Mouse (Mus musculus): ENCODE measurements around the gene Mas1. TPM values are rescaled to one million over a fixed set of nuclear protein-coding genes. Genes with fewer than 3 reads are reported as not detected.

The Mas1 gene
- total and polyA plus RNA-seq, 2 experiments from 2014 or later = 1.5 to 2.4 TPM

DNA sequence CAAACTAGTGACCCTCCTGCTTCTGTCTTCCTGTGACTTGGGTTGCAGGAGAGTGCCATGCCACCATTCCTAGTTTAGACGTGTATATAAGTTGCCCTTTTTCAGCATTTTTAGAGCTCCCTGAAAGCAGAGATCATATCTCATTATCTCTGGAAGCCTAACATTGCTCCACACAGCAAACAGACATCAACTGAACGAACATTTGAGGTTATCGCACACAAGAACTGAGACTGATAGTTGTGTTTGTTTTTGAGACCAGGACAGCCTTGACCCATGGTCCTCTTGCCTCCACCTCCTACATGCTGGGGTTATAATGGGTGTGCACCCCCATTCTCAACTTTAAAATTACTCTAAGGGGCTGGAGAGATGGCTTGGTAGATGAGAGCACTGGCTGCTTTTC lies 71.3 kb downstream of the Mas1 start:
- H3K36me3 ChIP-seq (ENCODE audit: insufficient read depth) = no peaks in the 10 kb centered on the region
- TF ChIP-seq CTCF (IDR thresholded peaks at IDR 0.05; ENCODE audit: low read depth) = no peak
- DNase-seq = no peak
- H3K4me1 ChIP-seq (ENCODE audit: insufficient read depth) = no peaks in the 10 kb centered on the region
- H3K9me3 ChIP-seq (ENCODE audit: low read length) = no peaks in the 10 kb centered on the region
- no peaks in the 10 kb centered on the region for H3K27me3 ChIP-seq (ENCODE audit: insufficient read depth, low read length)
- H3K4me2 ChIP-seq (ENCODE audit: low read depth) = no peak overlapping the region
- ATAC-seq = no peak
- H3K9ac ChIP-seq = no peak overlapping the region
- no peak overlapping the region for H3K27ac ChIP-seq (ENCODE audit: low read depth, low read length)
- 88% methylated on average over 3 of the region's 3 CpGs for WGBS
- H3K4me3 ChIP-seq (ENCODE audit: low read depth, low read length) = no peak overlapping the region

- Histone ChIP-seq H3K4me2 (ENCODE audit: low read depth) (no peak overlapping the region), H3K4me1 (ENCODE audit: insufficient read depth) (0 out of 2 replicates have a peak, but pooled peaks cover 7% of the 10 kb centered on the region), H3K36me3 (ENCODE audit: insufficient read depth) (no peaks in the 10 kb centered on the region), H3K27ac (ENCODE audit: low read depth, low read length) (peak overlapping the region; percentile 21; the same call in 1 of the 2 replicates), H3K9me3 (ENCODE audit: low read length) (no peaks in the 10 kb centered on the region), H3K4me3 (ENCODE audit: low read depth, low read length) (no peak overlapping the region), H3K9ac (no peak overlapping the region), H3K27me3 (ENCODE audit: insufficient read depth, low read length) (no peaks in the 10 kb centered on the region)
- TF ChIP-seq CTCF (IDR thresholded peaks at IDR 0.05; ENCODE audit: low read depth) = no peak
- peak; percentile 36 for DNase-seq
- ATAC-seq = peak; percentile 42; the same call in 1 of the 2 replicates
- 57% methylated on average over 8 of the region's 8 CpGs for WGBS
Measured at GRCm38 (mm10) chr17:12793660-12794406, 74.1 kb downstream of the Mas1 start.

- Histone ChIP-seq H3K9ac (no peak overlapping the region), H3K9me3 (ENCODE audit: low read length) (no peaks in the 10 kb centered on the region), H3K4me1 (ENCODE audit: insufficient read depth) (0 out of 2 replicates have a peak, but pooled peaks cover 7% of the 10 kb centered on the region), H3K27ac (ENCODE audit: low read depth, low read length) (no peak overlapping the region), H3K4me2 (ENCODE audit: low read depth) (no peak overlapping the region), H3K27me3 (ENCODE audit: insufficient read depth, low read length) (no peaks in the 10 kb centered on the region), H3K36me3 (ENCODE audit: insufficient read depth) (no peaks in the 10 kb centered on the region), H3K4me3 (ENCODE audit: low read depth, low read length) (no peak overlapping the region)
- WGBS = 74% methylated on average over 11 of the region's 11 CpGs
- DNase-seq (no peak), ATAC-seq (no peak)
- no peak for TF ChIP-seq CTCF (IDR thresholded peaks at IDR 0.05; ENCODE audit: low read depth)
Measured at GRCm38 (mm10) chr17:12792422-12793206, 75.3 kb downstream of the Mas1 start.

DNA sequence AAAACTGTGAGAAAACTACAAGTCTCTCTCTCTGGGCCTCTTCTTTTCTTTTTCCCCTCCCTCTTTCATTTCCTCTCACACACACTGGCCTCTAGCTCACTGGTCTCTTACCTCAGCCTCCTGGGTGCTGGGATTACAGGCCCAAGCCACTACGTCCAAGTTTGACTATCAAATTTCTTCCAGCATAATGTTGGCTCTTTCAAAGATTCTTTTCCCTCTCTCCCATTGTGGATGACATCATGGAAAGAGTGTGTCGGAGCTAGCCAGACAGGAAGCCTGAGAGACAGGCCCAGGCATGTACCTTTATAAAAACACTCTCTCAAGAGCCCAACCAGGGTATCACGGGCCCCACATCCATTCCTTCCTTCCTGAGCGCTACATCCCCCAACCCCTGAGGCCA lies 76.5 kb downstream of the Mas1 start:
- H3K27ac ChIP-seq (ENCODE audit: low read depth, low read length) = no peak overlapping the region
- H3K36me3 ChIP-seq (ENCODE audit: insufficient read depth) = no peaks in the 10 kb centered on the region
- no peak overlapping the region for H3K4me3 ChIP-seq (ENCODE audit: low read depth, low read length)
- ATAC-seq (no peak), DNase-seq (no peak)
- no peak overlapping the region for H3K9ac ChIP-seq
- whole genome bisulfite sequencing = 48% methylated on average over 4 of the region's 4 CpGs
- 0 out of 2 replicates have a peak, but pooled peaks cover 7% of the 10 kb centered on the region for H3K4me1 ChIP-seq (ENCODE audit: insufficient read depth)
- H3K9me3 ChIP-seq (ENCODE audit: low read length) = no peaks in the 10 kb centered on the region
- H3K4me2 ChIP-seq (ENCODE audit: low read depth) = no peak overlapping the region
- TF ChIP-seq CTCF (IDR thresholded peaks at IDR 0.05; ENCODE audit: low read depth) = no peak
- H3K27me3 ChIP-seq (ENCODE audit: insufficient read depth, low read length) = no peaks in the 10 kb centered on the region

- Histone ChIP-seq H3K9ac (no peak overlapping the region), H3K27me3 (ENCODE audit: insufficient read depth, low read length) (no peaks in the 10 kb centered on the region), H3K9me3 (ENCODE audit: low read length) (no peaks in the 10 kb centered on the region), H3K27ac (ENCODE audit: low read depth, low read length) (no peak overlapping the region), H3K4me1 (ENCODE audit: insufficient read depth) (0 out of 2 replicates have a peak, but pooled peaks cover 7% of the 10 kb centered on the region), H3K4me2 (ENCODE audit: low read depth) (no peak overlapping the region), H3K36me3 (ENCODE audit: insufficient read depth) (no peaks in the 10 kb centered on the region), H3K4me3 (ENCODE audit: low read depth, low read length) (no peak overlapping the region)
- ATAC-seq (no peak), DNase-seq (no peak)
- no peak for TF ChIP-seq CTCF (IDR thresholded peaks at IDR 0.05; ENCODE audit: low read depth)
- 10% methylated on average over 5 of the region's 5 CpGs for WGBS
Measured at GRCm38 (mm10) chr17:12791079-12791406, 76.9 kb downstream of the Mas1 start.

Small RNA genes lying within 50 kb of the gene (microRNA-seq; reads per million reads assigned to microRNA genes)
- gene Gm24085 = 0 reads per million in 2 experiments

Other genes with a start within 250 kb of the Mas1 start
- gene Slc22a1, start 192.3 kb downstream of the Mas1 start, total RNA-seq (2014; rRNA removed) = not detected in 2 replicates
- not detected in 2 replicates for gene Slc22a1, start 192.3 kb downstream of the Mas1 start, polyA plus RNA-seq (2015; fragmentation: Nextera tagmentation; extraction: Ambion mirVana)
- 27.2 and 36.0 TPM in 2 replicates for gene Igf2r, start 98.5 kb downstream of the Mas1 start, total RNA-seq (2014; rRNA removed)
- 3.0 and 4.6 TPM in 2 replicates for gene Igf2r, start 98.5 kb downstream of the Mas1 start, polyA plus RNA-seq (2015; fragmentation: Nextera tagmentation; extraction: Ambion mirVana)
- not detected in 2 replicates for gene Mrgprh, start 7.9 kb upstream of the Mas1 start, total RNA-seq (2014; rRNA removed)
- not detected in 2 replicates for gene Mrgprh, start 7.9 kb upstream of the Mas1 start, polyA plus RNA-seq (2015; fragmentation: Nextera tagmentation; extraction: Ambion mirVana)
- gene Pnldc1, start 42.1 kb upstream of the Mas1 start, total RNA-seq (2014; rRNA removed) = 0.38 and 0.90 TPM in 2 replicates
- 1.0 and 1.2 TPM in 2 replicates for gene Pnldc1, start 42.1 kb upstream of the Mas1 start, polyA plus RNA-seq (2015; fragmentation: Nextera tagmentation; extraction: Ambion mirVana)
- gene Tcp1, start 47.6 kb upstream of the Mas1 start, total RNA-seq (2014; rRNA removed) = 409 and 432 TPM in 2 replicates
- 375 and 418 TPM in 2 replicates for gene Tcp1, start 47.6 kb upstream of the Mas1 start, polyA plus RNA-seq (2015; fragmentation: Nextera tagmentation; extraction: Ambion mirVana)
- 45.7 and 56.9 TPM in 2 replicates for gene Mrpl18, start 48.2 kb upstream of the Mas1 start, total RNA-seq (2014; rRNA removed)
- gene Mrpl18, start 48.2 kb upstream of the Mas1 start, polyA plus RNA-seq (2015; fragmentation: Nextera tagmentation; extraction: Ambion mirVana) = 86.5 and 104 TPM in 2 replicates
- 1.3 and 1.5 TPM in 2 replicates for gene Acat3, start 72.5 kb upstream of the Mas1 start, total RNA-seq (2014; rRNA removed)
- gene Acat3, start 72.5 kb upstream of the Mas1 start, polyA plus RNA-seq (2015; fragmentation: Nextera tagmentation; extraction: Ambion mirVana) = 0.21 and 0.85 TPM in 2 replicates
- gene Acat2, start 92.6 kb upstream of the Mas1 start, total RNA-seq (2014; rRNA removed) = 228 and 260 TPM in 2 replicates
- 268 and 278 TPM in 2 replicates for gene Acat2, start 92.6 kb upstream of the Mas1 start, polyA plus RNA-seq (2015; fragmentation: Nextera tagmentation; extraction: Ambion mirVana)
- gene Wtap, start 126.0 kb upstream of the Mas1 start, total RNA-seq (2014; rRNA removed) = 111 and 116 TPM in 2 replicates
- 148 and 157 TPM in 2 replicates for gene Wtap, start 126.0 kb upstream of the Mas1 start, polyA plus RNA-seq (2015; fragmentation: Nextera tagmentation; extraction: Ambion mirVana)
- 86.7 and 110 TPM in 2 replicates for gene Sod2, start 138.7 kb upstream of the Mas1 start, total RNA-seq (2014; rRNA removed)
- gene Sod2, start 138.7 kb upstream of the Mas1 start, polyA plus RNA-seq (2015; fragmentation: Nextera tagmentation; extraction: Ambion mirVana) = 128 and 140 TPM in 2 replicates
- 1.6 TPM in 1 of 2 replicates, not detected in the other for gene Gpr31b, start 184.2 kb upstream of the Mas1 start, total RNA-seq (2014; rRNA removed)
- not detected in 2 replicates for gene Gpr31b, start 184.2 kb upstream of the Mas1 start, polyA plus RNA-seq (2015; fragmentation: Nextera tagmentation; extraction: Ambion mirVana)
- gene Tcp10b, start 193.0 kb upstream of the Mas1 start, total RNA-seq (2014; rRNA removed) = 0.33 and 1.2 TPM in 2 replicates
- 0.20 and 0.29 TPM in 2 replicates for gene Tcp10b, start 193.0 kb upstream of the Mas1 start, polyA plus RNA-seq (2015; fragmentation: Nextera tagmentation; extraction: Ambion mirVana)